Mouse (Mus musculus) kidney, embryonic 14.5 days (tissue): Measurements from ENCODE around the gene Spats2. TPM values are rescaled to one million over a fixed set of nuclear protein-coding genes. Genes with fewer than 3 reads are reported as not detected.
A peak's percentile ranks its signal among the peaks of the same experiment; 100 is the strongest.
"Not testable (repeated sequence)": the region's sequence is repeated elsewhere in the genome, so short reads cannot be mapped to it uniquely, and the experiment has no call there.

Experiments
- ATAC-seq: fragments of 200-750 bp; cut with Nextera tagmentation; 2 replicates; pipeline ENCODE4 v1.8.0; 2017; ENCODE audit warnings: moderate number of reproducible peaks, mild to moderate bottlenecking, moderate TSS enrichment, moderate library complexity; ENCODE audit not compliant: low FRiP score, low TSS enrichment
- H3K27ac ChIP-seq: fragments of 300-500 bp; sonication (generic); 2 replicates; pipeline ENCODE4 v1.5.1; 2014; ENCODE audit warnings: low read depth, mild to moderate bottlenecking, low read length, moderate library complexity, mixed read lengths
- H3K27me3 ChIP-seq: fragments of 300-500 bp; sonication (generic); 2 replicates; pipeline ENCODE4 v1.6.1; 2014; ENCODE audit warnings: mild to moderate bottlenecking, low read length; ENCODE audit not compliant: control insufficient read depth, insufficient read depth
- H3K36me3 ChIP-seq: fragments of 300-500 bp; sonication (generic); 2 replicates; pipeline ENCODE4 v1.6.1; 2014; ENCODE audit warnings: low read length, mixed read lengths; ENCODE audit not compliant: control insufficient read depth, insufficient read depth
- H3K4me1 ChIP-seq: fragments of 300-500 bp; sonication (generic); 2 replicates; pipeline ENCODE4 v1.6.1; 2014; ENCODE audit warnings: low read length, mixed read lengths; ENCODE audit not compliant: control insufficient read depth, insufficient read depth
- H3K4me2 ChIP-seq: fragments of 300-500 bp; sonication (generic); replicated peaks from 2 replicates; pipeline ENCODE4 v1.6.1; 2014; ENCODE audit warnings: low read depth, mild to moderate bottlenecking, low read length
- H3K4me3 ChIP-seq: fragments of 300-500 bp; sonication (generic); 2 replicates; pipeline ENCODE4 v1.5.1; 2014; ENCODE audit warnings: mild to moderate bottlenecking, low read length
- H3K9ac ChIP-seq: fragments of 300-500 bp; sonication (generic); 2 replicates; pipeline ENCODE4 v1.6.1; 2014; ENCODE audit warnings: low read depth, mild to moderate bottlenecking, low read length, moderate library complexity
- H3K9me3 ChIP-seq: fragments of 300-500 bp; sonication (generic); 2 replicates; pipeline ENCODE4 v1.6.1; 2016; ENCODE audit warnings: low read length; ENCODE audit not compliant: control insufficient read depth
- WGBS: fragments of 180-500 bp; shearing (Covaris S2); extraction: QIAGEN DNeasy Blood & Tissue Kit; methylation state at CpG from one replicate; pipeline ENCODE4 v1.1.7; 2014; 5-methylcytosine and 5-hydroxymethylcytosine counted together
- polyA plus RNA-seq: library from polyadenylated mRNA; unstranded; fragments of >200 nt; fragmentation: Nextera tagmentation; extraction: Ambion mirVana; gene quantifications from 2 replicates; pipeline ENCODE4 v1.2.1, GENCODE M21; 2014

The Spats2 gene
- polyA plus RNA-seq, 1 experiment from 2014 or later: 55.2 TPM

- WGBS: 78% methylated on average over 8 of the region's 8 CpGs
- H3K9me3 ChIP-seq: no peaks in the 10 kb centered on the region
- H3K27ac ChIP-seq: no peak overlapping the region
- H3K27me3 ChIP-seq: no peaks in the 10 kb centered on the region
- H3K36me3 ChIP-seq: peaks cover 49% of the 10 kb centered on the region
- H3K9ac ChIP-seq: no peak overlapping the region
- H3K4me3 ChIP-seq: no peak overlapping the region
- no peak for ATAC-seq
- no peak overlapping the region for H3K4me2 ChIP-seq
- no peaks in the 10 kb centered on the region for H3K4me1 ChIP-seq
Measured at GRCm38 (mm10) chr15:99151324-99151723, 25.6 kb downstream of the Spats2 start.

GRCm38 (mm10) chr15:99153466-99153865 is 27.8 kb downstream of the Spats2 start:
- no peaks in the 10 kb centered on the region for H3K4me1 ChIP-seq
- no peaks in the 10 kb centered on the region for H3K27me3 ChIP-seq
- no peak overlapping the region for H3K9ac ChIP-seq
- no peak for ATAC-seq
- H3K36me3 ChIP-seq: peaks cover 33% of the 10 kb centered on the region
- H3K27ac ChIP-seq: no peak overlapping the region
- no peak overlapping the region for H3K4me3 ChIP-seq
- 96% methylated on average over 8 of the region's 8 CpGs for WGBS
- H3K4me2 ChIP-seq: no peak overlapping the region
- H3K9me3 ChIP-seq: no peaks in the 10 kb centered on the region

GRCm38 (mm10) chr15:99154515-99154914 is 28.8 kb downstream of the Spats2 start:
- H3K36me3 ChIP-seq: peaks cover 30% of the 10 kb centered on the region
- WGBS: 90% methylated on average over 10 of the region's 10 CpGs
- not testable (repeated sequence) for H3K4me3 ChIP-seq, H3K27me3 ChIP-seq, ATAC-seq, H3K4me1 ChIP-seq, H3K9ac ChIP-seq, H3K4me2 ChIP-seq, H3K27ac ChIP-seq, H3K9me3 ChIP-seq

- peak; percentile 72 for ATAC-seq
- Histone ChIP-seq H3K27me3 (no peaks in the 10 kb centered on the region), H3K36me3 (peaks cover 21% of the 10 kb centered on the region), H3K9ac (no peak overlapping the region), H3K9me3 (no peaks in the 10 kb centered on the region), H3K4me2 (no peak overlapping the region), H3K27ac (no peak overlapping the region), H3K4me1 (no peaks in the 10 kb centered on the region; the same call in 1 of the 2 replicates), H3K4me3 (no peak overlapping the region)
- WGBS: 63% methylated on average over 12 of the region's 12 CpGs
Measured at GRCm38 (mm10) chr15:99163512-99164365, 38.0 kb downstream of the Spats2 start.

GRCm38 (mm10) chr15:99172131-99172530 is 46.4 kb downstream of the Spats2 start:
- Histone ChIP-seq H3K9ac (no peak overlapping the region), H3K36me3 (peaks cover 44% of the 10 kb centered on the region), H3K27ac (no peak overlapping the region), H3K4me3 (no peak overlapping the region), H3K4me2 (no peak overlapping the region), H3K9me3 (no peaks in the 10 kb centered on the region), H3K4me1 (no peaks in the 10 kb centered on the region), H3K27me3 (no peaks in the 10 kb centered on the region)
- WGBS: 94% methylated on average over 6 of the region's 6 CpGs
- no peak for ATAC-seq

GRCm38 (mm10) chr15:99179639-99180038 is 53.9 kb downstream of the Spats2 start:
- no peak overlapping the region for H3K4me3 ChIP-seq
- H3K9ac ChIP-seq: no peak overlapping the region
- no peaks in the 10 kb centered on the region for H3K27me3 ChIP-seq
- no peak for ATAC-seq
- no peak overlapping the region for H3K27ac ChIP-seq
- H3K4me1 ChIP-seq: no peaks in the 10 kb centered on the region
- no peaks in the 10 kb centered on the region for H3K9me3 ChIP-seq
- peaks cover 48% of the 10 kb centered on the region for H3K36me3 ChIP-seq
- 90% methylated on average over 1 of the region's 2 CpGs for WGBS
- H3K4me2 ChIP-seq: no peak overlapping the region

GRCm38 (mm10) chr15:99184217-99184914 is 58.6 kb downstream of the Spats2 start:
- Histone ChIP-seq H3K27ac (no peak overlapping the region), H3K9ac (no peak overlapping the region), H3K4me2 (no peak overlapping the region), H3K4me1 (no peaks in the 10 kb centered on the region), H3K4me3 (no peak overlapping the region), H3K36me3 (peaks cover 66% of the 10 kb centered on the region), H3K9me3 (no peaks in the 10 kb centered on the region), H3K27me3 (no peaks in the 10 kb centered on the region)
- ATAC-seq: no peak
- 90% methylated on average over 9 of the region's 9 CpGs for WGBS

GRCm38 (mm10) chr15:99194358-99194757 is 68.6 kb downstream of the Spats2 start:
- H3K9me3 ChIP-seq: no peaks in the 10 kb centered on the region
- peaks cover 45% of the 10 kb centered on the region for H3K36me3 ChIP-seq
- no peak for ATAC-seq
- H3K4me1 ChIP-seq: no peaks in the 10 kb centered on the region
- H3K9ac ChIP-seq: no peak overlapping the region
- no peak overlapping the region for H3K4me2 ChIP-seq
- H3K27ac ChIP-seq: no peak overlapping the region
- H3K4me3 ChIP-seq: no peak overlapping the region
- WGBS: 92% methylated on average over 10 of the region's 10 CpGs
- no peaks in the 10 kb centered on the region for H3K27me3 ChIP-seq

GRCm38 (mm10) chr15:99195043-99195442 is 69.3 kb downstream of the Spats2 start:
- H3K27ac ChIP-seq: no peak overlapping the region
- no peaks in the 10 kb centered on the region for H3K4me1 ChIP-seq
- H3K27me3 ChIP-seq: no peaks in the 10 kb centered on the region
- no peak overlapping the region for H3K9ac ChIP-seq
- no peak overlapping the region for H3K4me3 ChIP-seq
- H3K36me3 ChIP-seq: peaks cover 51% of the 10 kb centered on the region
- ATAC-seq: no peak
- no peak overlapping the region for H3K4me2 ChIP-seq
- 75% methylated on average over 6 of the region's 6 CpGs for WGBS
- H3K9me3 ChIP-seq: no peaks in the 10 kb centered on the region
